Comparison of ENCODE assay signal across 7 mouse cellular contexts in the genomic region with DNA sequence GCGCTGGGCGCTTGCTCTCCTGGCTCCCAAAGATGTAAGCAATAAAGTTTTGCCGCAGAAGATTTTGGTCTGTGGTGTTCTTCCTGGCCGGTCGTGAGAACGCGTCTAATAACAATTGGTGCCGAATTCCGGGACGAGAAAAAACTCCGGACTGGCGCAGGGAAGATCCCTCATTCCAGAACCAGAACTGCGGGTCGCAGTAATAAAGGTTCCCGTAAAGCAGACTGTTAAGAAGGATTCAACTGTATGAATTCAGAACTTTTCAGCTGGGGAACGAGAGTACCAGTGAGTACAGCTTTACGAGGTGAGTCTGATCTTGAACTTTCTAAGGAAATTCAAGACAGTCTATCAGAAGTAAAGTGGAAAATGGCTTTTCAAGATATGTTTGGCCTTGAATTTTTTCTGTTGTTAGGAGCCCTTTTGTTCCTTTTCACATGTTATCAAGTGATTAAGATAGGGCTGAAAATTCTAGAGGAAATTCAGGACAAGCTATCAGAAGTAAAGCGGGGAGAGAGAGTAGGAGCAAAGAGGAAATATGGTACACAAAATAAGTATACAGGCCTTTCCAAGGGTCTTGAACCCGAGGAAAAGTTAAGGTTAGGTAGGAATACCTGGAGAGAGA.
DNase-seq lines count a peak whose midpoint lies in the region; TF ChIP-seq lines count a peak whose summit lies in the region.
"Not testable (repeated sequence)": the region's sequence is repeated elsewhere in the genome, so short reads cannot be mapped to it uniquely, and the experiment has no call there.

No protein-coding gene starts in this region.

- TF ChIP-seq CTCF in cerebellum, adult 2 months (IDR thresholded peaks at IDR 0.05; ENCODE audit: borderline replicate concordance, insufficient read depth, low read depth, low read length); kidney, adult 2 months (conservative IDR thresholded peaks at IDR 0.05; ENCODE audit: insufficient read depth, insufficient read length, low read depth, low read length): not testable (repeated sequence)

- not testable (repeated sequence) for H3K4me1 ChIP-seq in cerebellum, adult 2 months (ENCODE audit: control insufficient read depth, insufficient read depth, low read length); kidney, adult 2 months (ENCODE audit: control insufficient read depth, insufficient read depth, low read length)

- TF ChIP-seq POLR2A in cerebellum, adult 2 months (IDR thresholded peaks at IDR 0.05; ENCODE audit: borderline replicate concordance, insufficient read depth, low read length); kidney, adult 2 months (IDR thresholded peaks at IDR 0.05; ENCODE audit: low read depth, low read length): not testable (repeated sequence)

- intact Hi-C loops in gastrocnemius, postnatal 36 days (cut with DNase I): not testable (repeated sequence)

- 96% methylated on average over 15 of the region's 19 CpGs for WGBS in cerebellum, adult 2 months
- 98% methylated on average over 13 of the region's 19 CpGs for WGBS in kidney, adult 2 months

- H3K27ac ChIP-seq in cerebellum, adult 2 months (ENCODE audit: insufficient read depth, low read length); kidney, adult 2 months (ENCODE audit: insufficient read depth, low read depth, low read length): not testable (repeated sequence)

- H3K27me3 ChIP-seq in cerebellum, adult 2 months (ENCODE audit: control insufficient read depth, insufficient read depth, low read length); kidney, adult 2 months (replicated peaks; ENCODE audit: control insufficient read depth, insufficient read depth, low read length): not testable (repeated sequence)

- H3K4me3 ChIP-seq in cerebellum, adult 2 months (replicated peaks; ENCODE audit: insufficient read depth, low read depth, low read length); kidney, adult 2 months (ENCODE audit: insufficient read depth, low read depth, low read length): not testable (repeated sequence)

- DNase-seq in cerebellum, adult 2 months: peak; percentile 59 to 75
- DNase-seq in gastrocnemius, postnatal 36 days: peak; percentile 23 to 87
- peak; percentile 70 for DNase-seq in kidney, adult 2 months
- peak; percentile 79 to 80 for DNase-seq in layer of hippocampus, postnatal 36 days
- peak; percentile 40 for DNase-seq in lung, postnatal 14 days
- DNase-seq in right cerebral cortex, postnatal 25 days: peak; percentile 80
- peak; percentile 54 for DNase-seq in thymus, postnatal 25 days

- not testable (repeated sequence) for H3K36me3 ChIP-seq in kidney, adult 2 months (ENCODE audit: control insufficient read depth, insufficient read depth, low read length)
